Mouse (Mus musculus): ENCODE results near the gene Kif5a. TPM values are rescaled to one million over a fixed set of nuclear protein-coding genes. Genes with fewer than 3 reads are reported as not detected.

The Kif5a gene
- polyA plus RNA-seq, 1 experiment: 0.29 TPM

- Histone ChIP-seq H3K79me3 (ENCODE audit: low read depth) (no peaks in the 10 kb centered on the region), H3K79me2 (ENCODE audit: control insufficient read depth, insufficient read depth) (no peaks in the 10 kb centered on the region), H3K27me3 (ENCODE audit: control insufficient read depth, insufficient read depth, insufficient read length) (no peaks in the 10 kb centered on the region), H3ac (ENCODE audit: control insufficient read depth, insufficient read length, low read depth) (peak overlapping the region; percentile 69), H3K4me3 (ENCODE audit: insufficient read depth, poor library complexity, severe bottlenecking) (peak overlapping the region; percentile 11), H3K36me3 (ENCODE audit: control insufficient read depth, insufficient read depth) (no peaks in the 10 kb centered on the region)
- TF ChIP-seq CTCF (IDR thresholded peaks at IDR 0.05; ENCODE audit: control insufficient read depth, insufficient read depth, insufficient read length) (peak; percentile 64), CEBPB (IDR thresholded peaks at IDR 0.05; ENCODE audit: low read depth) (no peak)
Measured at GRCm38 (mm10) chr10:127177719-127178118, 85.4 kb downstream of the Kif5a start.

GRCm38 (mm10) chr10:127177235-127177634, 85.9 kb downstream of the Kif5a start:
- H3K79me2 ChIP-seq (ENCODE audit: control insufficient read depth, insufficient read depth): no peaks in the 10 kb centered on the region
- no peak overlapping the region for H3K4me3 ChIP-seq (ENCODE audit: insufficient read depth, poor library complexity, severe bottlenecking)
- no peak for TF ChIP-seq FOSL1 (IDR thresholded peaks at IDR 0.05; ENCODE audit: insufficient read depth, low read length, poor library complexity, severe bottlenecking)
- no peak for TF ChIP-seq MYOG (IDR thresholded peaks at IDR 0.05; ENCODE audit: control insufficient read depth, extremely low read depth, insufficient read length)
- TF ChIP-seq CTCF (IDR thresholded peaks at IDR 0.05; ENCODE audit: control insufficient read depth, insufficient read depth, insufficient read length): no peak
- no peak for TF ChIP-seq CEBPB (IDR thresholded peaks at IDR 0.05; ENCODE audit: low read depth)
- TF ChIP-seq MYOD1 (IDR thresholded peaks at IDR 0.05; ENCODE audit: control insufficient read depth, insufficient read length, low read depth): no peak
- no peak for TF ChIP-seq MAX (IDR thresholded peaks at IDR 0.05)
- no peak for TF ChIP-seq USF1 (IDR thresholded peaks at IDR 0.05; ENCODE audit: low read depth)
- H3K79me3 ChIP-seq (ENCODE audit: low read depth): no peaks in the 10 kb centered on the region
- H3ac ChIP-seq (ENCODE audit: control insufficient read depth, insufficient read length, low read depth): peak overlapping the region; percentile 48
- H3K36me3 ChIP-seq (ENCODE audit: control insufficient read depth, insufficient read depth): no peaks in the 10 kb centered on the region
- H3K27me3 ChIP-seq (ENCODE audit: control insufficient read depth, insufficient read depth, insufficient read length): no peaks in the 10 kb centered on the region

- peak overlapping the region; percentile 26 for H3K4me3 ChIP-seq (ENCODE audit: insufficient read depth, poor library complexity, severe bottlenecking)
- H3ac ChIP-seq (ENCODE audit: control insufficient read depth, insufficient read length, low read depth): peak overlapping the region; percentile 45
- no peaks in the 10 kb centered on the region for H3K79me3 ChIP-seq (ENCODE audit: low read depth)
- H3K79me2 ChIP-seq (ENCODE audit: control insufficient read depth, insufficient read depth): no peaks in the 10 kb centered on the region
- no peaks in the 10 kb centered on the region for H3K36me3 ChIP-seq (ENCODE audit: control insufficient read depth, insufficient read depth)
- TF ChIP-seq CTCF (IDR thresholded peaks at IDR 0.05; ENCODE audit: control insufficient read depth, insufficient read depth, insufficient read length) (no peak), MYOD1 (IDR thresholded peaks at IDR 0.05; ENCODE audit: control insufficient read depth, insufficient read length, low read depth) (no peak), CEBPB (IDR thresholded peaks at IDR 0.05; ENCODE audit: low read depth) (no peak), MYOG (IDR thresholded peaks at IDR 0.05; ENCODE audit: control insufficient read depth, extremely low read depth, insufficient read length) (no peak), USF1 (IDR thresholded peaks at IDR 0.05; ENCODE audit: low read depth) (no peak), MAX (IDR thresholded peaks at IDR 0.05) (no peak)
- no peaks in the 10 kb centered on the region for H3K27me3 ChIP-seq (ENCODE audit: control insufficient read depth, insufficient read depth, insufficient read length)
Measured at GRCm38 (mm10) chr10:127176756-127177155, 86.4 kb downstream of the Kif5a start.

GRCm38 (mm10) chr10:127176228-127176627, 86.9 kb downstream of the Kif5a start:
- Histone ChIP-seq H3ac (ENCODE audit: control insufficient read depth, insufficient read length, low read depth) (no peak overlapping the region), H3K36me3 (ENCODE audit: control insufficient read depth, insufficient read depth) (no peaks in the 10 kb centered on the region), H3K79me3 (ENCODE audit: low read depth) (no peaks in the 10 kb centered on the region), H3K79me2 (ENCODE audit: control insufficient read depth, insufficient read depth) (no peaks in the 10 kb centered on the region), H3K4me3 (ENCODE audit: insufficient read depth, poor library complexity, severe bottlenecking) (no peak overlapping the region), H3K27me3 (ENCODE audit: control insufficient read depth, insufficient read depth, insufficient read length) (no peaks in the 10 kb centered on the region)
- TF ChIP-seq MYOG (IDR thresholded peaks at IDR 0.05; ENCODE audit: control insufficient read depth, extremely low read depth, insufficient read length) (no peak), MYOD1 (IDR thresholded peaks at IDR 0.05; ENCODE audit: control insufficient read depth, insufficient read length, low read depth) (no peak), FOSL1 (IDR thresholded peaks at IDR 0.05; ENCODE audit: insufficient read depth, low read length, poor library complexity, severe bottlenecking) (no peak), CTCF (IDR thresholded peaks at IDR 0.05; ENCODE audit: control insufficient read depth, insufficient read depth, insufficient read length) (no peak), CEBPB (IDR thresholded peaks at IDR 0.05; ENCODE audit: low read depth) (no peak)

Other genes starting within 250 kb of the Kif5a start
- 66.0 TPM for gene Tsfm, start 232.5 kb downstream of the Kif5a start, polyA plus RNA-seq (2012; fragmentation: generic; extraction: Trizol)
- gene Mettl1, start 221.9 kb downstream of the Kif5a start, polyA plus RNA-seq (2012; fragmentation: generic; extraction: Trizol): 31.3 TPM
- gene Eef1akmt3, start 221.8 kb downstream of the Kif5a start, polyA plus RNA-seq (2012; fragmentation: generic; extraction: Trizol): 0.22 TPM
- gene Cyp27b1, start 215.1 kb downstream of the Kif5a start, polyA plus RNA-seq (2012; fragmentation: generic; extraction: Trizol): 0.20 TPM
- 3.0 TPM for gene March9, start 203.2 kb downstream of the Kif5a start, polyA plus RNA-seq (2012; fragmentation: generic; extraction: Trizol)
- gene Cdk4, start 199.8 kb downstream of the Kif5a start, polyA plus RNA-seq (2012; fragmentation: generic; extraction: Trizol): 714 TPM
- 118 TPM for gene Tspan31, start 193.1 kb downstream of the Kif5a start, polyA plus RNA-seq (2012; fragmentation: generic; extraction: Trizol)
- gene Agap2, start 188.1 kb downstream of the Kif5a start, polyA plus RNA-seq (2012; fragmentation: generic; extraction: Trizol): 3.2 TPM
- 35.6 TPM for gene Os9, start 142.2 kb downstream of the Kif5a start, polyA plus RNA-seq (2012; fragmentation: generic; extraction: Trizol)
- 23.8 TPM for gene B4galnt1, start 98.1 kb downstream of the Kif5a start, polyA plus RNA-seq (2012; fragmentation: generic; extraction: Trizol)
- 2.9 TPM for gene Slc26a10, start 82.7 kb downstream of the Kif5a start, polyA plus RNA-seq (2012; fragmentation: generic; extraction: Trizol)
- 31.8 TPM for gene Arhgef25, start 73.3 kb downstream of the Kif5a start, polyA plus RNA-seq (2012; fragmentation: generic; extraction: Trizol)
- 24.4 TPM for gene Dtx3, start 67.6 kb downstream of the Kif5a start, polyA plus RNA-seq (2012; fragmentation: generic; extraction: Trizol)
- 25.8 TPM for gene Pip4k2c, start 51.8 kb downstream of the Kif5a start, polyA plus RNA-seq (2012; fragmentation: generic; extraction: Trizol)
- 170 TPM for gene Dctn2, start 3.0 kb upstream of the Kif5a start, polyA plus RNA-seq (2012; fragmentation: generic; extraction: Trizol)
- 15.2 TPM for gene Mbd6, start 25.7 kb upstream of the Kif5a start, polyA plus RNA-seq (2012; fragmentation: generic; extraction: Trizol)
- gene Mars, start 48.4 kb upstream of the Kif5a start, polyA plus RNA-seq (2012; fragmentation: generic; extraction: Trizol): 155 TPM
- gene Arhgap9, start 58.6 kb upstream of the Kif5a start, polyA plus RNA-seq (2012; fragmentation: generic; extraction: Trizol): 0.78 TPM
- gene Gli1, start 78.6 kb upstream of the Kif5a start, polyA plus RNA-seq (2012; fragmentation: generic; extraction: Trizol): 1.6 TPM
- not detected for gene Inhbe, start 91.1 kb upstream of the Kif5a start, polyA plus RNA-seq (2012; fragmentation: generic; extraction: Trizol)
- gene Inhbc, start 107.1 kb upstream of the Kif5a start, polyA plus RNA-seq (2012; fragmentation: generic; extraction: Trizol): not detected
- gene R3hdm2, start 117.0 kb upstream of the Kif5a start, polyA plus RNA-seq (2012; fragmentation: generic; extraction: Trizol): 31.0 TPM
- gene Stac3, start 238.3 kb upstream of the Kif5a start, polyA plus RNA-seq (2012; fragmentation: generic; extraction: Trizol): 9.7 TPM

Data from C2C12 (cell line).